Comparison of ENCODE assay signal across 8 mouse cellular contexts in genomic region chr14:76569271-76569961, GRCm38 (mm10). TPM values are rescaled to one million over a fixed set of nuclear protein-coding genes. Genes with fewer than 3 reads are reported as not detected.
A peak's percentile ranks its signal among the peaks of the same experiment; 100 is the strongest.
DNase-seq lines count a peak whose midpoint lies in the region; ATAC-seq lines count a peak whose summit lies in the region.

No protein-coding gene starts in this region.

- H3K4me1 ChIP-seq in liver, embryonic 13.5 days (replicated peaks), result peaks cover 41% of the 10 kb centered on the region

- H3K9me3 ChIP-seq in liver, embryonic 13.5 days (replicated peaks), result no peaks in the 10 kb centered on the region

- DNase-seq in heart, adult 11 months, result peak; percentile 93
- no peak for DNase-seq in heart, postnatal 14 days
- DNase-seq in fibroblast of lung, adult 2 months (ENCODE audit: low read depth), result peak; percentile 69
- DNase-seq in liver, embryonic 13.5 days, result peak; percentile 55
- DNase-seq in cerebellum, postnatal 4 days (ENCODE audit: low spot score in 2 of 2), result no peak
- no peak for DNase-seq in layer of hippocampus, adult 11-12 months (ENCODE audit: low spot score)
- no peak for DNase-seq in cerebellum, adult 8-10 months

- intact Hi-C loops in heart, postnatal 14 days (cut with DNase I), result no loop called here

- peak; percentile 71 for ATAC-seq in CD4-positive, CD25-positive, alpha-beta regulatory T cell, adult 4 months
- ATAC-seq in liver, embryonic 13.5 days (ENCODE audit: low read depth), result peak; percentile 92

- H3K9ac ChIP-seq in liver, embryonic 13.5 days, result peak overlapping the region; percentile 40

- 5% methylated on average over 9 of the region's 9 CpGs for WGBS in liver, embryonic 13.5 days (ENCODE audit: insufficient replicate concordance)

- H3K27me3 ChIP-seq in liver, embryonic 13.5 days, result no peaks in the 10 kb centered on the region

- H3K4me3 ChIP-seq in liver, embryonic 13.5 days (replicated peaks), result peak overlapping the region; percentile 18

- H3K4me2 ChIP-seq in liver, embryonic 13.5 days, result peak overlapping the region; percentile 51

- H3K27ac ChIP-seq in liver, embryonic 13.5 days, result peak overlapping the region; percentile 82

- H3K36me3 ChIP-seq in liver, embryonic 13.5 days, result no peaks in the 10 kb centered on the region

RNA-seq across cellular contexts. Expression of gene Serp2, which starts 12.7 kb away (rescaled TPM):
- total RNA-seq in heart, postnatal 14 days (2021), result 1 to 10 TPM in 1 of 2 experiments, under 1 TPM in 1; 0.68 to 1.0 TPM
- 1 to 10 TPM; 1.3 to 2.1 TPM for polyA plus RNA-seq in CD4-positive, CD25-positive, alpha-beta regulatory T cell, adult 4 months (2017; shearing (Covaris generic))
- 1.3 and 1.4 TPM in 2 replicates for polyA plus RNA-seq in liver, embryonic 13.5 days (2015; fragmentation: Nextera tagmentation; extraction: Ambion mirVana)

Comparison
In these comparisons a context has a peak if more than half of its experiments do, and no peak if none do; other contexts are left out.
1. DNase-seq: peak in heart, adult 11 months (single experiment), fibroblast of lung, adult 2 months (single experiment) and liver, embryonic 13.5 days (single experiment); none in heart, postnatal 14 days (0 of 2), cerebellum, postnatal 4 days (0 of 2), layer of hippocampus, adult 11-12 months (single experiment) and cerebellum, adult 8-10 months (single experiment).